Mouse (Mus musculus): ENCODE measurements at regions not wholly inside any gene's neighbourhood (a gene's known extent, or its start where the extent isn't known, plus 50 kb on each side); places are given as distances from the start of the nearest gene placed in this dataset.

DNA sequence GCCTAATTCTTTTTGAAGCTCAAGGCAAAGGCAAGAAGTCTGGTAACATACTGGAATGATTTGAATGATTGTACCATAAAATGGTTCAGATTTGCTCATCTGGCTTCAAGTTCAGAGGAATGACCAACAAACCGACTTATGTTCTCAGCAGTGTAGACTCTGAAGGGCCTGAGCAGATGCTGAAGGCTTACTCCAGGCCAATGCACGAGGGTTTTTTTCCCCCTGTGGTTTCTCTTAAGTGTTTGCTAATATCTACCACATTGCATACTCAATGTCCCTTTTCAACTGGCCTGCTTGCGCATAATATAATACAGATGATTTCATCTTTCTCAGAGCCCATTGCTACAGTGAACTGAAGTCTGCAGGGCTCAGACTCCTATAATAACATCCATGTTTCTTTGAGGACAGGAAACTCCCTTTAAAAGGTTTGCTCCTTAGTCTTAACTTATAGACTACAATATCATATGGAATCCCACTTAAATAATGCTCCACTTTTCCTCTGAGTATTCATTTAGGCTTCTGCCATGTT lies 1182.5 kb downstream of the Slc22a22 start:
- H3K27ac ChIP-seq (ENCODE audit: low read depth, low read length), result no peak overlapping the region
- no peaks in the 10 kb centered on the region for H3K4me1 ChIP-seq (replicated peaks; ENCODE audit: control insufficient read depth, insufficient read depth, low read length)
- 71% methylated on average over 3 of the region's 3 CpGs for WGBS
- no peaks in the 10 kb centered on the region for H3K9me3 ChIP-seq (ENCODE audit: control insufficient read depth, low read length)
- no peak overlapping the region for H3K4me2 ChIP-seq (replicated peaks; ENCODE audit: low read depth, low read length)
- H3K36me3 ChIP-seq (ENCODE audit: control insufficient read depth, insufficient read depth, low read length), result no peaks in the 10 kb centered on the region
- H3K27me3 ChIP-seq (ENCODE audit: control insufficient read depth, insufficient read depth, low read length), result no peaks in the 10 kb centered on the region
- DNase-seq (ENCODE audit: low spot score) (peak; percentile 10), ATAC-seq (ENCODE audit: low FRiP score) (no peak)
- H3K9ac ChIP-seq (ENCODE audit: low read depth, low read length), result no peak overlapping the region
- H3K4me3 ChIP-seq (ENCODE audit: low read depth, low read length), result no peak overlapping the region

DNA sequence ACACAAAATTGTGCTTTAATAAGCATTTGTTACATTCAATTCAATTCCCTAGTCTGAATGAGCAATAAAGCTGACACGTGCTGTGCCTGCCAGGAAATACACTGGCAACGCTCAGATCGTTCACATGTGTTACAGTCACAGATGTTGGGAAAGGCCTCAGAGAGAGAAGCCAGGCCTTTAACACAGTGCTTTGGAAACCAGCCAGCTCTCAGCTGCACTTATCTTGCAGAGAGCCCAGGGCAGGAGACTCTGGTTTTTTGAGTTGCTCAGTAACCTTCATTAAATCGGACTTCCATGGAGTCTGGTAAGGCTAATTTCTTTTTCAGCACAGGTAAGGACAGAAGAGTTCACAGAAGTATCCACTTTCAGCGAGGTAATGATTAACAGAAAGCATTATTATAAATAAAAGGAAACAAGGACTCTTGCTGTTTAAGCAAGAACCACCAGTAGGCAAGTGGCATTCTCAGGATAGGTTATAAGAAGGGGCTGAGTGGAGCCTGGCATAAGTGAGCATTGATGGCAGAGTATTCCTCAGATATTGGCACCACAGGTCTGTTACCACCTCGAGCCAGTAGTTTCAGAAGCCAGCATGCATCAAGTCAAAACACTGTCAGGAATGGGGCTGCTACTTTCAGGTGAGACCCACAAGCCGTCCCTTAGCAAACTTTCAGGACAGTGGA lies 1198.7 kb downstream of the Slc22a22 start:
- peak; percentile 24 for DNase-seq (ENCODE audit: low spot score)
- Histone ChIP-seq H3K4me1 (replicated peaks; ENCODE audit: control insufficient read depth, insufficient read depth, low read length) (no peaks in the 10 kb centered on the region), H3K36me3 (ENCODE audit: control insufficient read depth, insufficient read depth, low read length) (no peaks in the 10 kb centered on the region), H3K9me3 (ENCODE audit: control insufficient read depth, low read length) (no peaks in the 10 kb centered on the region), H3K27me3 (ENCODE audit: control insufficient read depth, insufficient read depth, low read length) (no peaks in the 10 kb centered on the region), H3K9ac (ENCODE audit: low read depth, low read length) (no peak overlapping the region), H3K27ac (ENCODE audit: low read depth, low read length) (no peak overlapping the region), H3K4me3 (ENCODE audit: low read depth, low read length) (no peak overlapping the region), H3K4me2 (replicated peaks; ENCODE audit: low read depth, low read length) (no peak overlapping the region)
- WGBS, result 62% methylated on average over 7 of the region's 7 CpGs
- peak; percentile 49; the same call in 1 of the 2 replicates for ATAC-seq (ENCODE audit: low FRiP score)

DNA sequence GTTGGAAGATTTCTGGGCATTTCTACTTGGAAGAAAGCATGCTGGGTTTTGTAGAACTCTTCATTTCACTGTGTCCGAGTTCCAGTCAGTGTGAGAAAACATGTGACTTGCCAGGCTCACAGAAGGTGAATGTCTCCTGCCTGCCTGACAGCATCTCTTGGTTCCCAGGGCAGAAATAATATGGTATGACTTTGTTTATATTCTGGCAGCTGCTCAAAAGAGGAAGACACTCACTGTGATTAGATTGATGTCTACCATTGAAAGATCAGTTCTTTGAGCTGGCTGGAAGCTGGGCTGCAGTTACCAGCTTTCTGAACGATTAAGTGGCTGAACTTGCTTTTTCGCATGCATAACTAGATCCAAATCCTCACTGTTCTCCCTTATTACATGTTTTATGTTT lies 1199.4 kb downstream of the Slc22a22 start:
- H3K27me3 ChIP-seq (ENCODE audit: control insufficient read depth, insufficient read depth, low read length), result no peaks in the 10 kb centered on the region
- WGBS, result 50% methylated on average over 3 of the region's 3 CpGs
- no peak overlapping the region for H3K27ac ChIP-seq (ENCODE audit: low read depth, low read length)
- DNase-seq (ENCODE audit: low spot score) (no peak), ATAC-seq (ENCODE audit: low FRiP score) (peak; percentile 56; the same call in 1 of the 2 replicates)
- no peaks in the 10 kb centered on the region for H3K9me3 ChIP-seq (ENCODE audit: control insufficient read depth, low read length)
- no peak overlapping the region for H3K9ac ChIP-seq (ENCODE audit: low read depth, low read length)
- no peak overlapping the region for H3K4me2 ChIP-seq (replicated peaks; ENCODE audit: low read depth, low read length)
- H3K4me1 ChIP-seq (replicated peaks; ENCODE audit: control insufficient read depth, insufficient read depth, low read length), result no peaks in the 10 kb centered on the region
- no peaks in the 10 kb centered on the region for H3K36me3 ChIP-seq (ENCODE audit: control insufficient read depth, insufficient read depth, low read length)
- no peak overlapping the region for H3K4me3 ChIP-seq (ENCODE audit: low read depth, low read length)

DNA sequence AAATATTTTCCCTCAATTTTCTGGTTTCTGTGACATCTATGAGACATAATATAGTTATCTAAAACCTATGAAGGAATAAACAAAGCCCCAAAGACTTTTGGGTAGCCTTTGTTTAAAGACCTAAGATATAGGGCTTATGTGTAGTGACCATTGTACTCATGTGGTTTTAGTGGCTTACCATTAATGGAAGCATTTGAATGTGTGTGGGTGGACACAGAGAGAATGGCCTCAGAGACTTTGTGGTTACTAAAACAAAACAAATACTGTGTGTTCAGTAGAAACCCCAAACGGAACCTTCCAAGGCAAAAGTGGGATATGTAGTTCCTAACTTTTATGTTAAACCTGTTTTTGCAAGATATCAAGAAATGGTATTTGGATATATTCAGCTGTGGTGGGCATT lies 1228.7 kb downstream of the Slc22a22 start:
- no peak overlapping the region for H3K4me3 ChIP-seq (ENCODE audit: low read depth, low read length)
- 77% methylated on average over 1 of the region's 1 CpGs for WGBS
- H3K4me2 ChIP-seq (replicated peaks; ENCODE audit: low read depth, low read length), result no peak overlapping the region
- H3K36me3 ChIP-seq (ENCODE audit: control insufficient read depth, insufficient read depth, low read length), result no peaks in the 10 kb centered on the region
- no peak for DNase-seq (ENCODE audit: low spot score)
- ATAC-seq (ENCODE audit: low FRiP score), result no peak
- H3K27me3 ChIP-seq (ENCODE audit: control insufficient read depth, insufficient read depth, low read length), result no peaks in the 10 kb centered on the region
- H3K27ac ChIP-seq (ENCODE audit: low read depth, low read length), result no peak overlapping the region
- H3K9ac ChIP-seq (ENCODE audit: low read depth, low read length), result no peak overlapping the region
- no peaks in the 10 kb centered on the region for H3K9me3 ChIP-seq (ENCODE audit: control insufficient read depth, low read length)
- no peaks in the 10 kb centered on the region for H3K4me1 ChIP-seq (replicated peaks; ENCODE audit: control insufficient read depth, insufficient read depth, low read length)

DNA sequence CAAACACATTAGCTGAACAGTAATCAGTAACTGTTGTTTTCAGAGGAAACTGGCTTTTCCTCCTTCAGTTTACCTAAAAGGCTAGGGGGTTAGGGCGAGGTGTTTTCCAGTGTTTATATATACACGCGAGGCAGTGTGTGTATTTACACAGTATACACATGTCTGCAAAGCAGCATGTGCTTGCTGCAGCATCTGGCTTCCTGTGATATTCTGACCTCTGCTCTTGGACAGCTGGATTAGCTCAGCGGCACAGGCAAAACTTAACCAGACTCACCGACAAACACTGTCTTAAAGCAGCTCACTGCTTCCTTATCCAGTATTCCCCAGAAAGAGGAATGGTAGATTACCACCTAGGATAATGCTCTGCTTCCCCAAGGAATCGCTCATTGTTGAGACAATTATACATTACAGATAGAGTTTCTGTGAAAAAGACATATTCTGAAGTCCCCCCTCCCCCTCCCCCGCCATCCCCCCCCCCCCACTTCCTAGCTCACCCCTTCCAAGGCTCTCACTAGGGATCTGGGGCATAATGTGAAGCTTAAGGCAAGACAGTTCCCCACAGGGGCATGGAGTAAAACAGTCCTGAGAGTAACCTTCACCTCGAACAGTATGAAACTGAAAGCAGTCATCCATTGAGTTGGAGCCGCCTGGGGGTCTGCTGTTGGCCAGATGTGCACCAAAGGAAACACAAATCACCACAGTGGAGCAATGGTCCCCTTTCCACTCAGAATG lies 1233.3 kb downstream of the Slc22a22 start:
- H3K9ac ChIP-seq (ENCODE audit: low read depth, low read length), result no peak overlapping the region
- no peak overlapping the region for H3K27ac ChIP-seq (ENCODE audit: low read depth, low read length)
- no peak overlapping the region for H3K4me3 ChIP-seq (ENCODE audit: low read depth, low read length)
- no peaks in the 10 kb centered on the region for H3K9me3 ChIP-seq (ENCODE audit: control insufficient read depth, low read length)
- DNase-seq (ENCODE audit: low spot score), result peak; percentile 4
- no peaks in the 10 kb centered on the region for H3K27me3 ChIP-seq (ENCODE audit: control insufficient read depth, insufficient read depth, low read length)
- WGBS, result 79% methylated on average over 8 of the region's 9 CpGs
- H3K4me2 ChIP-seq (replicated peaks; ENCODE audit: low read depth, low read length), result no peak overlapping the region
- ATAC-seq (ENCODE audit: low FRiP score), result no peak
- H3K36me3 ChIP-seq (ENCODE audit: control insufficient read depth, insufficient read depth, low read length), result no peaks in the 10 kb centered on the region
- H3K4me1 ChIP-seq (replicated peaks; ENCODE audit: control insufficient read depth, insufficient read depth, low read length), result no peaks in the 10 kb centered on the region

DNA sequence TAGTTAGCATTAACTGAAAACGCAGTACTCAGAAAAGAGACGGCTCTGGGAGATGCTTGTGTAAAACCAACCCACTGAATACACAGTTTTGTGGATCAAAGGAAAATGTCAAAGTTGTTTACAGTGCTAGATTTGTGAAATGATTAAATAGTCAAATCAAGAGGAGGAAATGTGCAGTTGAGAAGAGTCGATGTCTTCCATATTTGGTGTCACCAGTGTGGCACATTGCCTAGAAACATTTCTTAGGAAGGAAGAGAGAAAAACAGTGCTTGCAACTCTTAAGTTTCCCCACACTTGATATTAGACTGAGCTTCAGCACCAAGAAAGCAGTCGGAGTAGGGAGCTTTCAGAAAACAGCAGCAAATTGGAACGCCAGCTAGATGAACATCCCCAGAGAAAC lies 1274.9 kb downstream of the Slc22a22 start:
- Histone ChIP-seq H3K4me1 (replicated peaks; ENCODE audit: control insufficient read depth, insufficient read depth, low read length) (no peaks in the 10 kb centered on the region), H3K27me3 (ENCODE audit: control insufficient read depth, insufficient read depth, low read length) (no peaks in the 10 kb centered on the region), H3K9me3 (ENCODE audit: control insufficient read depth, low read length) (no peaks in the 10 kb centered on the region), H3K9ac (ENCODE audit: low read depth, low read length) (no peak overlapping the region), H3K27ac (ENCODE audit: low read depth, low read length) (no peak overlapping the region), H3K36me3 (ENCODE audit: control insufficient read depth, insufficient read depth, low read length) (no peaks in the 10 kb centered on the region), H3K4me2 (replicated peaks; ENCODE audit: low read depth, low read length) (no peak overlapping the region), H3K4me3 (ENCODE audit: low read depth, low read length) (no peak overlapping the region)
- WGBS, result 89% methylated on average over 5 of the region's 5 CpGs
- no peak for DNase-seq (ENCODE audit: low spot score)
- no peak for ATAC-seq (ENCODE audit: low FRiP score)

DNA sequence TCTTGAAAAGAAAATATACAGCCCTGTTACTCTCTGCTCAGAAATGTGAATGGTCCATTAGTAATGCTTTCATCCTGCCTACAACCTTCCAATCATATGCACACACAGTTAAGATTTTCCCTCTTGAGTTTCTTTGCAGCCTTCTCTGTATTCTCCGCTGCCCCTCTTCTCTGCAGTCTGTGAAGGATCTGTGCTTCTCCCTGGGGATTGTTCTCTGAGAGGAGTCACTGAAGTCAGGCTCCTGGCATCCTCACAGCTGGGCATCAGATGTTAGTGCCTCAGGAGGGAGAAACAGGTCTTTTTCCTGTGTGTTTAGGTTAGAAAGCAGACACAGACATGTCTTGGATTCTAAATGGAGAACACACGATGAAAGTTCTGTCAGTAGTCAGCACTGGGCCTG lies 1278.1 kb downstream of the Slc22a22 start:
- peak; percentile 1 for DNase-seq (ENCODE audit: low spot score)

DNA sequence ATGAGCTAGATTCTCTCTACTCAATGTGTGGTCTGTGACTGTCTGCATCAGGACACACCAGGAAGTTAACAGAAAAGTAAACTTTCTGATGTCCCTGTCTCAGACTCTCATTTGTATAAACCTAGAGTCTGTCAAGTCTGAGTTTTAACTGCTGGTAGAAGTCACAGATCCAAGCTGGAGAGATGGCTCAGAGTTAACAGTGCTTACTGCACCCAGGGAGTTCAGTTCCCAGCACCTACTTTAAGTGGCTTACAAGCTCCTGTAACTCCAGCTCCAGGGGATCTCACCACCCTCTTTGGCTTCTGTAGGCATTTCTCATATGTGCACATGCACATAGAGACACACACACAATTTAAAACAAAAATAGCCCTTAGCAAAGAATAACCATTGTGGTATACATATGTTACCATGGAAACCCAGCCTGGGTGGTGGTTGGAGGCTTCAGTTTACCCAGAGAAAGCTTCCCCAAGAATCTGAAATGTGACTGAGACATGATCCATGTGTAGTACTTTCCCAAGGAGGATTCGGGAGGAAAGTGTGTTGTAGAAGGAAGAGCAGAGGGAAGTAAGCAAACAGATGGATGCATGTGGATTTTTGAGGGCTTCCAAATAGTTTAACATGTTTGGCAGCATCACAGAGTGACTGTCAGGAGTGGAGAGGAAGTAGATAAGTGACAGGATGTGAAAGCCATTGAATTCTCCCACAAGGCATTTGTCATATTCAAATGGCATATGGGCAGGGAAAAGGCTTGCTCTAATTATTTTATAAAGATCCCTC lies 1279.8 kb downstream of the Slc22a22 start:
- no peak overlapping the region for H3K4me3 ChIP-seq (ENCODE audit: low read depth, low read length)
- ATAC-seq (ENCODE audit: low FRiP score), result no peak
- DNase-seq (ENCODE audit: low spot score), result no peak

More for the DNA sequence above, 1278.1 kb downstream of the Slc22a22 start:
- Histone ChIP-seq H3K36me3 (ENCODE audit: control insufficient read depth, insufficient read depth, low read length) (no peaks in the 10 kb centered on the region), H3K9me3 (ENCODE audit: control insufficient read depth, low read length) (no peaks in the 10 kb centered on the region), H3K27ac (ENCODE audit: low read depth, low read length) (no peak overlapping the region), H3K4me1 (replicated peaks; ENCODE audit: control insufficient read depth, insufficient read depth, low read length) (no peaks in the 10 kb centered on the region), H3K9ac (ENCODE audit: low read depth, low read length) (no peak overlapping the region), H3K4me2 (replicated peaks; ENCODE audit: low read depth, low read length) (no peak overlapping the region), H3K4me3 (ENCODE audit: low read depth, low read length) (no peak overlapping the region), H3K27me3 (ENCODE audit: control insufficient read depth, insufficient read depth, low read length) (no peaks in the 10 kb centered on the region)
- WGBS, result 56% methylated on average over 2 of the region's 2 CpGs
- ATAC-seq (ENCODE audit: low FRiP score), result no peak

More for the DNA sequence above, 1279.8 kb downstream of the Slc22a22 start:
- Histone ChIP-seq H3K36me3 (ENCODE audit: control insufficient read depth, insufficient read depth, low read length) (no peaks in the 10 kb centered on the region), H3K27me3 (ENCODE audit: control insufficient read depth, insufficient read depth, low read length) (no peaks in the 10 kb centered on the region), H3K27ac (ENCODE audit: low read depth, low read length) (no peak overlapping the region), H3K9ac (ENCODE audit: low read depth, low read length) (no peak overlapping the region), H3K4me1 (replicated peaks; ENCODE audit: control insufficient read depth, insufficient read depth, low read length) (no peaks in the 10 kb centered on the region), H3K4me2 (replicated peaks; ENCODE audit: low read depth, low read length) (no peak overlapping the region), H3K9me3 (ENCODE audit: control insufficient read depth, low read length) (no peaks in the 10 kb centered on the region)
- WGBS, result 73% methylated on average over 1 of the region's 1 CpGs

Measured in hindbrain, embryonic 11.5 days (tissue).